Mouse (Mus musculus) c-Kit-positive CD71-positive TER-119-negative erythroid progenitor cells, embryonic 14.5 days (primary cell): ENCODE data around the gene Prss3.
"Not testable (repeated sequence)": the region's sequence is repeated elsewhere in the genome, so short reads cannot be mapped to it uniquely, and the experiment has no call there.

Experiments
- DNase-seq: peaks from one replicate; pipeline ENCODE4 v3.0.0-alpha.2; 2013; ENCODE audit warnings: low read depth

The Prss3 gene

DNA sequence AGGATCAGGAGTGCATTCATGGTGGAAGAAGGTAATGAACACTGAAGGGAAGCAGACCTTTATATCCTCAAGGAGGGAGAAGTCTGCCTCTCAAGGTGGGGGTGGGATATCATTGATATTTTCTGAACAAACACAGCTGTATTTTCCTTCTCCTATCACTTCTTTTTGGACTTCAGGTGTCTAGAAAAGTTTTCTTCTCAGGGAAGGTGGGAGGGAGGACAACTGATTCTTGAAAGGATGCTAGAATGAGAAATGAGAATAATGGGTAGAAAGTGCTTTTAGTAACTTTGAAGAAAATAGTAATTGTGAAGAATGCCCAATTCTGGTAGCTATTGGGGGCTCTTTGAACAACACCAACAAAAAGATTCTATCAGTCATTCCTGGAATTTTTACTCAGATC, at the start of gene Prss3:
TSS of gene Prss3 (minus strand) at position 101 of the 400 bp plus-strand sequence.
- DNase-seq: not testable (repeated sequence)

DNA sequence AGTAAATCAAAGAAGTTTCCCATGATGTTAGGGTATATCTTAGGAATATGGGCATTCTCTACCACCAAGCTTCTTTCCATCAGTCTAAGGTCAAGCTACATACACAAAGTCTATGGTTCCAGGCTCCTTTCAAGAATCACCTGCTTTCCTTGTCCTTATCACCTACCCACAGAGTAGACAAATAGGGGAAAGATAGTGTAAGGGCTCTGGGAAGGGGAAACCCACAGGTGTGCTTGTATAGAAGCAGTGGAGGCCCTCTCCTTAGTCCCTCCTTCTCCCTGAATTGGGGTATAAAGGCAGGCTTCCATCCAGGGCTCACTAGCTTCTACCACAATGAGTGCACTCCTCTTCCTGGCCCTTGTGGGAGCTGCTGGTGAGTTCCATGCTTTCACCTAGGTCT, 14.6 kb upstream of the Prss3 start, which contains the start of gene Gm5771:
TSS of gene Gm5771 (plus strand) at position 301 of the 400 bp plus-strand sequence.
- not testable (repeated sequence) for DNase-seq

DNA sequence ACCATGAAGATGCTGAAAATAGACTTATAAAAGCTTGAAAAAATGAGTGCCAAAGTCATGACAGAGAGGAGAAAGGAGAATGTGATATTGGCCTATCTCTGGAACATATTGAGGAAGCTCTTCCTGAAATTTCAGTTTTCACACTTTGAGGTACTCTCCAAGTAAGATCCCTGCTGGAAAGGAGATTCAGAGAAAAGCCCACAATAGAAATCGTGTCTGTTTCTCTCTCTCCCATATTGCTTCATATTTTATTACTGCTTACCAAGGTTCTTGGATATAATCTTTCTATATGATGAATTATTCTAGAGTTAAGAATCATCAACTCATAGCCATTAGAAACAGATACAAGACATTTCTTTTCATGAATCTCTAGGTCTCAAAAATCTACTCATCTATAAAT, 14.2 kb upstream of the Prss3 start:
- not testable (repeated sequence) for DNase-seq

DNA sequence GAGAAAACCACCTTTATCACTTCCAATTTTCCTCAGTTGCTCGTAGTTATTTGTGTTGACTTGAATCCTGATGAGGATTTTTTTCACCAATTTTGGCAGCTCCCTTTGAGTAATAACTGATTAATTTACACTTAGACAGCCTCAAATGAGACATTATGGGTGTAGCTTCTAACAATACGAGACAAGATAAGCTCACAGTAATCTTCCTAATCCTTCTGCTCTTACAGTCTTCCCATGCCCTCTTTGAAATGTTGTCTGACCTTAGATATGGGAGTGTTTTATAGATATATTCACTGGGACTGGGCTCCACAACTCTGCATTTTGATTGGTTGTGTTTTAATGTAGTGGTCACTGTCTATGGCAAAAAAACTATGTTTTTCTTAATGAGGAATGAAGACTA, 9.3 kb upstream of the Prss3 start:
- no peak for DNase-seq

DNA sequence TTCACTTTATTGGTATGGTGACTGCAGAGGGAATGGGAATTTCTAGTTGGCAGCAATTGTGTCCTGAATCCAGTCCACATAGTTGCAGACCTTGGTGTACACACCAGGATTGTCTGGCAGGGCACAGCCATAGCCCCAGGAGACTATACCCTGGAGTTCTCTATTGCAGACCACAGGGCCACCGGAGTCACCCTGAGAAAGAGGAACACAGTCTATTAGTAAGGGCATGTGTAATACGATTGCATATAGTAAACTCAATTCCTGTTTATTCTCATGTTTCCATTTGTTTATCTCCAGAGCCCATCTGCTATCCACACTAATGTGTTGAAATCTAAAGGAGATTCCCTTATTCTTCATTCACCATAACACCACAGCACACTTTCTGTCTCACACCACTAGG, 3.7 kb downstream of the Prss3 start:
- DNase-seq: not testable (repeated sequence)

DNA sequence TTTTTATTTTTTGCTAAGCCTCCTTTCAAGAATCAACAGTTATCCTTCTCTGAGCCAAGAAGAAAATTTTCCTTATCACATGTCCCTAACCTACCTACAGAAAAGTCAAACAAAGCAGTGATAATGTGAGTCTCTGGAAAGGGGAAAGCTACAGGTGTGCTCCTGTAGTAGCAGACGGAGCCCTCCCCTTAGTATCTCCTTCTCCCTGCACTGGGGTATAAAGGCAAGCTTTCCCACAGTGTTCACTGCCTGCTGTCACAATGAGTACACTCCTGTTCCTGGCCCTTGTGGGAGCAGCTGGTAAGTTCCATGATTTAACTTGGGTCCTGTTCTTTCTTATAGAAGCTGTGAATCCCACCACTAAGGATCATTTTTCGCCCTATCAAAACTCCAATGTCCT, 23.5 kb downstream of the Prss3 start, which contains the start of gene Try10:
TSS of gene Try10 (plus strand) at position 174 of the 400 bp plus-strand sequence.
- DNase-seq: no peak
